Mouse (Mus musculus) forebrain, embryonic 11.5 days (tissue): ENCODE measurements around the gene Hist3h2ba. TPM values are rescaled to one million over a fixed set of nuclear protein-coding genes. Genes with fewer than 3 reads are reported as not detected.

Experiments
- ATAC-seq: fragments of 200-750 bp; cut with Nextera tagmentation; replicated peaks from 2 replicates; pipeline ENCODE4 v1.8.0; 2017; ENCODE audit warnings: moderate TSS enrichment; ENCODE audit not compliant: low FRiP score
- DNase-seq: peaks from one replicate; pipeline ENCODE4 v3.0.0-alpha.2; 2017; ENCODE audit warnings: low spot score
- H3K27ac ChIP-seq: fragments of 300-500 bp; sonication (generic); 2 replicates; pipeline ENCODE4 v1.5.1; 2014; ENCODE audit warnings: low read depth, low read length
- H3K27me3 ChIP-seq: fragments of 300-500 bp; sonication (generic); 2 replicates; pipeline ENCODE4 v1.6.1; 2014; ENCODE audit warnings: mild to moderate bottlenecking, low read length, mixed read lengths; ENCODE audit not compliant: control insufficient read depth, insufficient read depth
- H3K36me3 ChIP-seq: fragments of 300-500 bp; sonication (generic); 2 replicates; pipeline ENCODE4 v1.6.1; 2014; ENCODE audit warnings: mild to moderate bottlenecking, low read length, moderate library complexity, mixed read lengths; ENCODE audit not compliant: control insufficient read depth, insufficient read depth
- H3K4me1 ChIP-seq: fragments of 300-500 bp; sonication (generic); replicated peaks from 2 replicates; pipeline ENCODE4 v1.6.1; 2014; ENCODE audit warnings: low read length, mixed read lengths; ENCODE audit not compliant: control insufficient read depth, insufficient read depth
- H3K4me2 ChIP-seq: fragments of 300-500 bp; sonication (generic); 2 replicates; pipeline ENCODE4 v1.6.1; 2014; ENCODE audit warnings: low read depth, mild to moderate bottlenecking, low read length, moderate library complexity, mixed read lengths; ENCODE audit not compliant: severe bottlenecking
- H3K4me3 ChIP-seq: fragments of 300-500 bp; sonication (generic); 2 replicates; pipeline ENCODE4 v1.5.1; 2014; ENCODE audit warnings: low read depth, low read length
- H3K9ac ChIP-seq: fragments of 300-500 bp; sonication (generic); 2 replicates; pipeline ENCODE4 v1.6.1; 2014; ENCODE audit warnings: low read length
- H3K9me3 ChIP-seq: fragments of 300-500 bp; sonication (generic); 2 replicates; pipeline ENCODE4 v1.6.1; 2016; ENCODE audit warnings: low read length, mixed read lengths; ENCODE audit not compliant: control insufficient read depth
- WGBS: fragments of 180-500 bp; shearing (Covaris S2); extraction: QIAGEN DNeasy Blood & Tissue Kit; methylation state at CpG from one replicate; pipeline ENCODE4 v1.1.7; 2014; 5-methylcytosine and 5-hydroxymethylcytosine counted together
- polyA plus RNA-seq: library from polyadenylated mRNA; unstranded; fragments of >200 nt; fragmentation: Nextera tagmentation; extraction: Ambion mirVana; gene quantifications from 2 replicates; pipeline ENCODE4 v1.2.1, GENCODE M21; 2014

Gene Hist3h2ba
- 84.9 and 93.6 TPM in 2 replicates for polyA plus RNA-seq

- peak within 1 kb of the TSS; percentile 55 for H3K4me3 ChIP-seq
- H3K27me3 ChIP-seq: no peaks in the 10 kb centered on the region
- H3K9me3 ChIP-seq: no peaks in the 10 kb centered on the region
Measured at GRCm38 (mm10) chr11:58948542-58949479, at the start of gene Hist3h2ba. Gene Hist3h2ba (plus strand): TSS chr11:58948920.

GRCm38 (mm10) chr11:58901080-58901479 lies 47.6 kb upstream of the Hist3h2ba start:
- Histone ChIP-seq H3K4me2 (no peak overlapping the region), H3K9ac (no peak overlapping the region), H3K27me3 (no peaks in the 10 kb centered on the region), H3K4me1 (0 out of 2 replicates have a peak, but pooled peaks cover 2% of the 10 kb centered on the region), H3K4me3 (no peak overlapping the region), H3K27ac (no peak overlapping the region), H3K36me3 (no peaks in the 10 kb centered on the region; the same call in 1 of the 2 replicates), H3K9me3 (no peaks in the 10 kb centered on the region)
- DNase-seq: no peak
- no peak for ATAC-seq

More at GRCm38 (mm10) chr11:58948542-58949479, at the start of gene Hist3h2ba:
- peak; percentile 83 for DNase-seq
- peak within 1 kb of the TSS; percentile 87 for H3K9ac ChIP-seq
- under 1% methylated on average over 44 of the region's 48 CpGs for WGBS
- H3K36me3 ChIP-seq: no peaks in the 10 kb centered on the region
- H3K27ac ChIP-seq: peak within 1 kb of the TSS; percentile 96
- H3K4me2 ChIP-seq: peak within 1 kb of the TSS; percentile 67
- peaks cover 4% of the 10 kb centered on the region; the same call in 1 of the 2 replicates for H3K4me1 ChIP-seq
- ATAC-seq: peak; percentile 92

GRCm38 (mm10) chr11:58903511-58904409 lies 45.0 kb upstream of the Hist3h2ba start, which contains the start of gene Zfp39:
Gene Zfp39 (minus strand): TSS chr11:58904225.
- Histone ChIP-seq H3K4me3 (peak within 1 kb of the TSS; percentile 79), H3K4me2 (peak within 1 kb of the TSS; percentile 89), H3K4me1 (0 out of 2 replicates have a peak, but pooled peaks cover 2% of the 10 kb centered on the region), H3K9ac (peak within 1 kb of the TSS; percentile 94), H3K36me3 (no peaks in the 10 kb centered on the region; the same call in 1 of the 2 replicates), H3K27me3 (no peaks in the 10 kb centered on the region), H3K9me3 (no peaks in the 10 kb centered on the region), H3K27ac (peak within 1 kb of the TSS; percentile 53)
- DNase-seq: peak; percentile 97
- under 1% methylated on average over 40 of the region's 40 CpGs for WGBS
- ATAC-seq: peak; percentile 98

GRCm38 (mm10) chr11:58904410-58904718 lies 44.4 kb upstream of the Hist3h2ba start:
- Histone ChIP-seq H3K4me2 (peak overlapping the region; percentile 89; the same call in 1 of the 2 replicates), H3K36me3 (no peaks in the 10 kb centered on the region), H3K9ac (0 out of 2 replicates have a peak overlapping the region, but pooled peaks have one; percentile 35), H3K9me3 (no peaks in the 10 kb centered on the region), H3K4me1 (0 out of 2 replicates have a peak, but pooled peaks cover 2% of the 10 kb centered on the region), H3K4me3 (peak overlapping the region; percentile 79), H3K27me3 (no peaks in the 10 kb centered on the region), H3K27ac (no peak overlapping the region)
- 3% methylated on average over 8 of the region's 8 CpGs for WGBS
- no peak; the same call in 1 of the 2 replicates for ATAC-seq
- no peak for DNase-seq

GRCm38 (mm10) chr11:58904838-58905237 lies 43.9 kb upstream of the Hist3h2ba start:
- no peak for DNase-seq
- H3K4me1 ChIP-seq: 0 out of 2 replicates have a peak, but pooled peaks cover 2% of the 10 kb centered on the region
- no peak overlapping the region for H3K4me2 ChIP-seq
- WGBS: 51% methylated on average over 6 of the region's 6 CpGs
- no peaks in the 10 kb centered on the region for H3K36me3 ChIP-seq
- no peaks in the 10 kb centered on the region for H3K9me3 ChIP-seq
- ATAC-seq: 0 out of 2 replicates have a peak, but pooled peaks have one; percentile 34
- no peak overlapping the region for H3K4me3 ChIP-seq
- no peak overlapping the region for H3K9ac ChIP-seq
- no peak overlapping the region for H3K27ac ChIP-seq
- H3K27me3 ChIP-seq: no peaks in the 10 kb centered on the region

GRCm38 (mm10) chr11:58913776-58914175 lies 34.9 kb upstream of the Hist3h2ba start:
- 0 out of 2 replicates have a peak, but pooled peaks cover 2% of the 10 kb centered on the region for H3K4me1 ChIP-seq
- H3K4me2 ChIP-seq: peak overlapping the region; percentile 46; the same call in 1 of the 2 replicates
- no peaks in the 10 kb centered on the region for H3K36me3 ChIP-seq
- no peak for ATAC-seq
- no peak overlapping the region for H3K4me3 ChIP-seq
- no peak overlapping the region for H3K27ac ChIP-seq
- no peak for DNase-seq
- H3K27me3 ChIP-seq: no peaks in the 10 kb centered on the region
- H3K9me3 ChIP-seq: no peaks in the 10 kb centered on the region
- H3K9ac ChIP-seq: no peak overlapping the region
- 94% methylated on average over 1 of the region's 1 CpGs for WGBS

GRCm38 (mm10) chr11:58914461-58915028 lies 34.2 kb upstream of the Hist3h2ba start:
- H3K27ac ChIP-seq: no peak overlapping the region
- 22% methylated on average over 17 of the region's 17 CpGs for WGBS
- H3K4me1 ChIP-seq: 0 out of 2 replicates have a peak, but pooled peaks cover 2% of the 10 kb centered on the region
- ATAC-seq: no peak
- peak overlapping the region; percentile 48 for H3K9ac ChIP-seq
- no peaks in the 10 kb centered on the region for H3K27me3 ChIP-seq
- DNase-seq: peak; percentile 60
- no peaks in the 10 kb centered on the region for H3K36me3 ChIP-seq
- H3K9me3 ChIP-seq: no peaks in the 10 kb centered on the region
- H3K4me2 ChIP-seq: peak overlapping the region; percentile 46
- H3K4me3 ChIP-seq: peak overlapping the region; percentile 22
